In the genomic region with DNA sequence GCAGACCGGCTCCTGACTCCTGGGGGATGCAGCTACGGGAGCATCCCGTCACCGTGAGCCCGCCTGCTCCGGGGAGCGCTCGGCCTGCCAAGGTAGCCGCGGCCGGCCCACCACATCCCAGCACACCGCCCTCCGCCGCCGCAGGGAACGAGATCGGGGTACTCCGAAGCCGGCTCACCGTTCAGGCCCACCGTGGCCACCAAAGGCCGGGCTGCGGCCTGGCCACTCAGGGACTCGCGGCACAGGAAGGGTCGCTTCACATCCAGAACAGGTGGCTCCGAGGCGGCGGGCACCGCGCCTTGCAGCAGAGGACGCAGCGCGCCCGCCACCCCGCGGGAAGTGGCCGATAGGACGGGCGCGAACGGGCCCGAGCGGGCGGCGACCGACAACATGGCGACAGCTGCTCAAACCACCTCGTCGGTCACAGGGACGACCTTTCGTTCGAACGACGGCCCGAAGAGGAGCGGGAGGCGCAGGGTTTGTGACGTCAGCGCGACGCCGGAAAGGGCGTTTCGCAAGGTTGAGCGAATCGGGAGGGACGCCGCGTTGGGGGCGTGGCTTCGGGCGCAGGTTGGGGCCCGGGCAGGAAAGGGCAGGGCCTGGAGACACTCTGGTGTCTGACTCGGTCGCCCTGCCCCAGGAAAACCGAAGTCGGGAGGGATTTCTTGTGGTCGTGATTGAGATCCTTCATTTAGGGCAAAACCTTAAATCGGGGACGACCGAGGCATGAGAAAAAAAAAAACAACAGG, we compare ENCODE assay signal across 8 mouse cellular contexts. TPM values are rescaled to one million over a fixed set of nuclear protein-coding genes. Genes with fewer than 3 reads are reported as not detected.
DNase-seq lines count a peak whose midpoint lies in the region; ATAC-seq and TF ChIP-seq lines count a peak whose summit lies in the region.

Gene Uqcrfs1 (minus strand): TSS at position 507 of the 749 bp plus-strand sequence.

- ATAC-seq in embryonic facial prominence, embryonic 15.5 days (ENCODE audit: insufficient number of reproducible peaks, low FRiP score, low TSS enrichment, low read depth), result peak; percentile 98
- peak; percentile 99 for ATAC-seq in limb, embryonic 14.5 days (ENCODE audit: low FRiP score, low read depth)
- peak; percentile 100 for ATAC-seq in midbrain, postnatal 0 days (ENCODE audit: low FRiP score)

- no peaks in the 10 kb centered on the region for H3K27me3 ChIP-seq in embryonic facial prominence, embryonic 15.5 days
- no peaks in the 10 kb centered on the region for H3K27me3 ChIP-seq in limb, embryonic 14.5 days (ENCODE audit: control insufficient read depth, insufficient read depth, low read length)
- no peaks in the 10 kb centered on the region for H3K27me3 ChIP-seq in midbrain, postnatal 0 days (ENCODE audit: insufficient read depth, low read length)

- DNase-seq in 416B (ENCODE audit: low read depth), result peak; percentile 94
- peak; percentile 97 for DNase-seq in heart, adult 8-10 months (ENCODE audit: low spot score)
- DNase-seq in kidney, adult 9 months, result peak; percentile 98
- peak; percentile 95 for DNase-seq in limb, embryonic 14.5 days (ENCODE audit: low spot score)
- DNase-seq in midbrain, postnatal 0 days (ENCODE audit: low spot score), result peak; percentile 98
- peak; percentile 98 to 99 for DNase-seq in spleen, postnatal 14 days (ENCODE audit: low spot score in 2 of 2)

- H3K36me3 ChIP-seq in embryonic facial prominence, embryonic 15.5 days, result peaks cover 8% of the 10 kb centered on the region
- peaks cover 9% of the 10 kb centered on the region for H3K36me3 ChIP-seq in limb, embryonic 14.5 days (ENCODE audit: control insufficient read depth, insufficient read depth, low read length)
- H3K36me3 ChIP-seq in midbrain, postnatal 0 days (ENCODE audit: insufficient read depth, low read length), result peaks cover 7% of the 10 kb centered on the region; the same call in 1 of the 2 replicates

- peak; percentile 96 for TF ChIP-seq POLR2A in bone marrow, adult 2 months (IDR thresholded peaks at IDR 0.05; ENCODE audit: borderline replicate concordance, control insufficient read depth, low read depth, low read length)
- peak; percentile 92; the same call in 1 of the 2 replicates for TF ChIP-seq POLR2A in limb, embryonic 14.5 days (IDR thresholded peaks at IDR 0.05; ENCODE audit: borderline replicate concordance, extremely low read depth, insufficient read depth, insufficient read length)

- TF ChIP-seq CTCF in bone marrow, adult 2 months (IDR thresholded peaks at IDR 0.05; ENCODE audit: control insufficient read depth, insufficient read depth, low read length), result no peak
- peak; percentile 21; the same call in 1 of the 2 replicates for TF ChIP-seq CTCF in midbrain, postnatal 0 days (IDR thresholded peaks at IDR 0.05)

- under 1% methylated on average over 82 of the region's 82 CpGs for WGBS in bone marrow, adult 2 months
- under 1% methylated on average over 82 of the region's 82 CpGs for WGBS in embryonic facial prominence, embryonic 15.5 days
- WGBS in limb, embryonic 14.5 days, result 2% methylated on average over 72 of the region's 82 CpGs
- under 1% methylated on average over 82 of the region's 82 CpGs for WGBS in midbrain, postnatal 0 days

- H3K4me3 ChIP-seq in bone marrow, adult 2 months (replicated peaks; ENCODE audit: control insufficient read depth, low read depth, low read length), result peak within 1 kb of the TSS; percentile 88
- peak within 1 kb of the TSS; percentile 71 for H3K4me3 ChIP-seq in embryonic facial prominence, embryonic 15.5 days (replicated peaks)
- H3K4me3 ChIP-seq in limb, embryonic 14.5 days (replicated peaks; ENCODE audit: low read length), result peak within 1 kb of the TSS; percentile 99
- peak within 1 kb of the TSS; percentile 92 for H3K4me3 ChIP-seq in midbrain, postnatal 0 days (ENCODE audit: low read depth, low read length)

- peak within 1 kb of the TSS; percentile 85 for H3K9ac ChIP-seq in embryonic facial prominence, embryonic 15.5 days
- H3K9ac ChIP-seq in limb, embryonic 14.5 days (ENCODE audit: low read depth, low read length, severe bottlenecking), result peak within 1 kb of the TSS; percentile 96
- H3K9ac ChIP-seq in midbrain, postnatal 0 days (replicated peaks; ENCODE audit: low read length, poor library complexity, severe bottlenecking), result peak within 1 kb of the TSS; percentile 96

- peak within 1 kb of the TSS; percentile 91 for H3K27ac ChIP-seq in bone marrow, adult 2 months (ENCODE audit: control insufficient read depth, insufficient read depth, low read depth, low read length, poor library complexity)
- peak within 1 kb of the TSS; percentile 49 for H3K27ac ChIP-seq in embryonic facial prominence, embryonic 15.5 days (replicated peaks)
- H3K27ac ChIP-seq in limb, embryonic 14.5 days (replicated peaks; ENCODE audit: low read depth, low read length), result peak within 1 kb of the TSS; percentile 67
- H3K27ac ChIP-seq in midbrain, postnatal 0 days (ENCODE audit: low read depth, low read length), result peak within 1 kb of the TSS; percentile 85

- no peaks in the 10 kb centered on the region for H3K4me1 ChIP-seq in bone marrow, adult 2 months (ENCODE audit: control insufficient read depth, insufficient read depth, low read length)
- H3K4me1 ChIP-seq in embryonic facial prominence, embryonic 15.5 days, result peaks cover 11% of the 10 kb centered on the region
- peaks cover 11% of the 10 kb centered on the region for H3K4me1 ChIP-seq in limb, embryonic 14.5 days (ENCODE audit: control insufficient read depth, insufficient read depth, low read length)
- H3K4me1 ChIP-seq in midbrain, postnatal 0 days (ENCODE audit: insufficient read depth, low read length), result peaks cover 8% of the 10 kb centered on the region; the same call in 1 of the 2 replicates

- H3K9me3 ChIP-seq in embryonic facial prominence, embryonic 15.5 days (replicated peaks), result no peaks in the 10 kb centered on the region
- no peaks in the 10 kb centered on the region for H3K9me3 ChIP-seq in limb, embryonic 14.5 days (ENCODE audit: control insufficient read depth, low read length)
- H3K9me3 ChIP-seq in midbrain, postnatal 0 days (ENCODE audit: low read length), result no peaks in the 10 kb centered on the region

- peak within 1 kb of the TSS; percentile 64 for H3K4me2 ChIP-seq in embryonic facial prominence, embryonic 15.5 days (replicated peaks)
- peak within 1 kb of the TSS; percentile 73 for H3K4me2 ChIP-seq in limb, embryonic 14.5 days (replicated peaks; ENCODE audit: low read depth, low read length, severe bottlenecking)
- H3K4me2 ChIP-seq in midbrain, postnatal 0 days (ENCODE audit: low read depth, low read length, poor library complexity, severe bottlenecking), result peak within 1 kb of the TSS; percentile 68

RNA-seq across cellular contexts. Expression of gene Uqcrfs1, which starts in this region (rescaled TPM):
- polyA plus RNA-seq in bone marrow, adult 2 months (2011; ENCODE audit: insufficient read depth, insufficient read length, low replicate concordance, missing spikeins), result 32.7 and 44.7 TPM in 2 replicates
- 188 and 191 TPM in 2 replicates for polyA plus RNA-seq in embryonic facial prominence, embryonic 15.5 days (2015; fragmentation: Nextera tagmentation; extraction: Ambion mirVana)
- 1,000 to 10,000 TPM; 1,110 to 1,211 (median 1,181) TPM for total RNA-seq in heart, adult 8-10 months (2022)
- polyA plus RNA-seq in limb, embryonic 14.5 days (2012; rRNA removed), result 113 and 117 TPM in 2 replicates
- polyA plus RNA-seq in limb, embryonic 14.5 days (2014; fragmentation: Nextera tagmentation; extraction: Ambion mirVana), result 191 and 192 TPM in 2 replicates
- 201 and 202 TPM in 2 replicates for total RNA-seq in midbrain, postnatal 0 days (2014; rRNA removed)
- polyA plus RNA-seq in midbrain, postnatal 0 days (2015; fragmentation: Nextera tagmentation; extraction: Ambion mirVana), result 344 and 349 TPM in 2 replicates

Comparison
In these comparisons a context has a peak if more than half of its experiments do, and no peak if none do; other contexts are left out.
1. Peak in every context shown above with its lines: DNase-seq, ATAC-seq, H3K4me3 ChIP-seq and H3K27ac ChIP-seq.